Comparison of ENCODE assay signal across 14 mouse cellular contexts in genomic region chr13:32556396-32556795, GRCm38 (mm10).
"Had no signal": no experiment of that assay in that cellular context is flagged by ENCODE, and none has a peak within 500 bp of the region (broad histone marks: within the 10 kb centered on the region; RNA-seq: fewer than 3 reads in every experiment).

No protein-coding gene starts in this region.

- DNase-seq: kidney, postnatal 36 days; lung, embryonic 14.5 days; lung, postnatal 10 days; lung, postnatal 4 days; midbrain, embryonic 14.5 days; thymus, adult 18-20 months; thymus, postnatal 14 days had no signal

- H3K4me3 ChIP-seq: layer of hippocampus, adult 2 months; limb, embryonic 10.5 days; liver, embryonic 15.5 days; midbrain, embryonic 10.5 days; neural tube, embryonic 12.5 days had no signal

- H3K27ac ChIP-seq: kidney, postnatal 0 days; layer of hippocampus, adult 2 months; limb, embryonic 10.5 days; liver, embryonic 15.5 days; midbrain, embryonic 10.5 days; neural tube, embryonic 12.5 days; stomach, postnatal 0 days had no signal

- H3K36me3 ChIP-seq: limb, embryonic 10.5 days; liver, embryonic 15.5 days; midbrain, embryonic 10.5 days; neural tube, embryonic 12.5 days had no signal

- H3K4me1 ChIP-seq: liver, embryonic 15.5 days; midbrain, embryonic 10.5 days; neural tube, embryonic 12.5 days had no signal

- H3K27me3 ChIP-seq: liver, embryonic 15.5 days; neural tube, embryonic 12.5 days had no signal
